Mouse (Mus musculus) hindbrain, embryonic 16.5 days (tissue): ENCODE data around the gene F3. TPM values are rescaled to one million over a fixed set of nuclear protein-coding genes. Genes with fewer than 3 reads are reported as not detected.

Experiments
- ATAC-seq: fragments of 200-750 bp; cut with Nextera tagmentation; 2 replicates; pipeline ENCODE4 v1.8.0; 2017; ENCODE audit warnings: moderate TSS enrichment, moderate library complexity
- H3K27ac ChIP-seq: fragments of 300-500 bp; sonication (generic); 2 replicates; pipeline ENCODE4 v1.5.1; 2014; ENCODE audit warnings: low read depth, mild to moderate bottlenecking, control low read depth, low read length, moderate library complexity
- H3K27me3 ChIP-seq: fragments of 300-500 bp; sonication (generic); replicated peaks from 2 replicates; pipeline ENCODE4 v1.6.1; 2014; ENCODE audit warnings: low read length; ENCODE audit not compliant: control insufficient read depth, insufficient read depth
- H3K36me3 ChIP-seq: fragments of 300-500 bp; sonication (generic); 2 replicates; pipeline ENCODE4 v1.6.1; 2014; ENCODE audit warnings: mild to moderate bottlenecking, low read length, moderate library complexity, mixed read lengths; ENCODE audit not compliant: control insufficient read depth, insufficient read depth
- H3K4me1 ChIP-seq: fragments of 300-500 bp; sonication (generic); 2 replicates; pipeline ENCODE4 v1.6.1; 2014; ENCODE audit warnings: low read depth, low read length; ENCODE audit not compliant: control insufficient read depth, insufficient read depth
- H3K4me2 ChIP-seq: fragments of 300-500 bp; sonication (generic); 2 replicates; pipeline ENCODE4 v1.6.1; 2014; ENCODE audit warnings: mild to moderate bottlenecking, low read length, control low read depth, moderate library complexity
- H3K4me3 ChIP-seq: fragments of 300-500 bp; sonication (generic); 2 replicates; pipeline ENCODE4 v1.5.1; 2014; ENCODE audit warnings: mild to moderate bottlenecking, low read length, control low read depth, moderate library complexity
- H3K9ac ChIP-seq: fragments of 300-500 bp; sonication (generic); 2 replicates; pipeline ENCODE4 v1.6.1; 2014; ENCODE audit warnings: low read depth, mild to moderate bottlenecking, control low read depth, low read length, moderate library complexity
- H3K9me3 ChIP-seq: fragments of 300-500 bp; sonication (generic); 2 replicates; pipeline ENCODE4 v1.6.1; 2014; ENCODE audit warnings: mild to moderate bottlenecking, low read length, moderate library complexity; ENCODE audit not compliant: control insufficient read depth
- WGBS: fragments of 180-500 bp; shearing (Covaris S2); extraction: QIAGEN DNeasy Blood & Tissue Kit; methylation state at CpG from one replicate; pipeline ENCODE4 v1.1.7; 2014; 5-methylcytosine and 5-hydroxymethylcytosine counted together
- polyA plus RNA-seq: library from polyadenylated mRNA; unstranded; fragments of >200 nt; fragmentation: Nextera tagmentation; extraction: Ambion mirVana; gene quantifications from 2 replicates; pipeline ENCODE4 v1.2.1, GENCODE M21; 2015

The F3 gene
- polyA plus RNA-seq, 1 experiment from 2014 or later = 11.6 TPM

DNA sequence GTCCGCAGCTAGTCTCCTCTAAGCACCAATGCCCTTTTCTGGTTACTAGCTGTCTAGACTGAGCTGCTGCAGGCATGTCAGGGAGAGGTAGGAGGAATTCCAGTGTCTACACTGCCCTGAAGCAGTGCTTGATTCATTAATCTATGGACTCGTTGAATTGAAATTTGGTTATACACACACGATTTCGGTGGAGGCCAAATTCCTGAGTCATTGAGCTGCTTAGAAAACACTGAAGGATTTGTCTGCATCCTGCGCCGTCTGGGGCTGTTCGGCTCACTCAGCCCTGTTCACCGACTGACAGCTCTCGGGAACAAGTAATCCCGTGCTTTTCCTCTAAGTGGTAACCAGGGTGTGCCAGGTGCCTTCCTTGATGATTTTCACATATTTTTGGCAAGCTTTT, 2.3 kb downstream of the F3 start:
- ATAC-seq = no peak
- H3K4me2 ChIP-seq = peak overlapping the region; percentile 26; the same call in 1 of the 2 replicates
- 78% methylated on average over 10 of the region's 10 CpGs for WGBS
- H3K27me3 ChIP-seq = no peaks in the 10 kb centered on the region
- H3K36me3 ChIP-seq = peaks cover 4% of the 10 kb centered on the region; the same call in 1 of the 2 replicates
- no peak overlapping the region for H3K27ac ChIP-seq
- H3K4me3 ChIP-seq = no peak overlapping the region
- H3K9me3 ChIP-seq = no peaks in the 10 kb centered on the region
- H3K9ac ChIP-seq = no peak overlapping the region
- peaks cover 8% of the 10 kb centered on the region for H3K4me1 ChIP-seq

DNA sequence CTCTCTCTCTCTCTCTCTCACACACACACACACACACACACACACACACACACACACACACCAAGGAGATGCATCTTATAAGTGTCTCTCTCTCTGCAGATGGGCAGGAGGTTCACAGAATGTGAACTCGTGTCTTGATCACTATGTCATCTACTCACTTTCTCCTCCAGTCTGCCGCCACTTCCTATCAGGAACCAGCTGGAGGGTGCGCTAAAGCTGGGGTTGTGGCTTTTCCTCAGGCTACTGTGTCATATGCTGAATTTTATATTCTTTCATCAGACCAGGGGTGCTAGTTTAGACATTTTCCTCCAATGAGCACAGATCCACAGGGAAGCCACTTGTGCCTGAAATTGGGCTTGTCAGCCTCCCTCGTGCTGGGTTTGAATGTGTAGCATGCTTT, 6.3 kb downstream of the F3 start:
- Histone ChIP-seq H3K27ac (no peak overlapping the region), H3K9me3 (no peaks in the 10 kb centered on the region), H3K9ac (no peak overlapping the region), H3K4me1 (peaks cover 2% of the 10 kb centered on the region; the same call in 1 of the 2 replicates), H3K27me3 (no peaks in the 10 kb centered on the region), H3K4me2 (no peak overlapping the region), H3K4me3 (no peak overlapping the region), H3K36me3 (peaks cover 12% of the 10 kb centered on the region; the same call in 1 of the 2 replicates)
- WGBS = 88% methylated on average over 4 of the region's 4 CpGs
- no peak for ATAC-seq

DNA sequence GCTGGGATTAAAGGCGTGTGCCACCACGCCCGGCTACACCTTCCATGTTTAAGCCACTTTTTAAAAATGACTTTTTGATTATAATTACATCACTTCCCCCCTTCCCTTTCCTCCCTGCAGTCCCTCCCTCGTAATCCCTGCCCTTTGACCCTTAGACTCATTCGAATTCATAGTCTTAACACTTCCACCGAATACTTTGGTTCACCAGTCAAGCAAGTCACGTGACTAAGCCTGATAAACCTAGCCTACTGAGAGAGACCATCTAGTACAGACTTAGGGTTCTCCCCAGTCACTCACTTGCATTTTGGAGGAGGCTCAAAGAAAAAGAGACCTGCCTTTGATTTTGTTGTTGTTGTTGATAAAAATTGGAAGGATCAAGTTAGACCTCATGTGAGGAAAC, 12.2 kb downstream of the F3 start:
- H3K4me3 ChIP-seq = no peak overlapping the region
- H3K27me3 ChIP-seq = no peaks in the 10 kb centered on the region
- H3K9me3 ChIP-seq = no peaks in the 10 kb centered on the region
- H3K4me2 ChIP-seq = no peak overlapping the region
- no peak overlapping the region for H3K9ac ChIP-seq
- WGBS = 78% methylated on average over 7 of the region's 7 CpGs
- H3K36me3 ChIP-seq = peaks cover 8% of the 10 kb centered on the region; the same call in 1 of the 2 replicates
- peaks cover 6% of the 10 kb centered on the region for H3K4me1 ChIP-seq
- no peak for ATAC-seq
- H3K27ac ChIP-seq = no peak overlapping the region

DNA sequence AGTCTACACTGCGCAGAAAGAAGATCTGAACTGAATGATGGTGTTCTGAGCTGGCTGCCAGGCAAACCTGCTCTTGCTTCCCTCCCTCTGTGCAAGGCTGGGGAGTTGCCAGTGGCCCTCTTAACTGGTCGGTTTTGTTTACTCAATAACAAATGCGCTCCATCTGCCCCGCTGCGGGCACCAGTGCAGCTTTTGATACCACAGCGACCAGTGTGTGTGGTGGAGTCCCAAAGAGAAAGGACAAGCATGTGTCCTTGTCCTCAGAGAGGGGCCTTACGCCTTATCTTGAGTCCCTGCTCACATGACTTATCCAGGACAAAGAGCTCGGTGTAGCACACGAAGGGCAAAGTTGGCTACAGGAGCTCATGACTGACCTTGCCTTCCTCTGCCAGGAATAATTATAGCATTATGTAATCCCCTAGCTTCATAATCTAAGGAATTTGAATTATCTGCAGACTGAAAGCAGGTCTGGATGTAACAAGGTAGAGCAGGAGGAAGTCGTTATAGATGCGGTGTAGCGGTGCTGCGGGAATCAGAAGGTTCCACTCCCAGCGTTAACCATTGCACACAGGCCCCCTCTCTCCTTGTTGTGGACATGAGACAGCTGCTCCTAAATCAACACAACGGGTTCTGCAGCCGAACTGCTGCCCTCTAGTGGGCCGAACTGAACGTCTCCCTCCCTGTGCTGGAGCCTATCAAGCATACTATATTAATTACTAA, 12.8 kb downstream of the F3 start:
- Histone ChIP-seq H3K27ac (no peak overlapping the region; the same call in 1 of the 2 replicates), H3K9ac (no peak overlapping the region), H3K27me3 (no peaks in the 10 kb centered on the region), H3K36me3 (0 out of 2 replicates have a peak, but pooled peaks cover 8% of the 10 kb centered on the region), H3K4me2 (no peak overlapping the region; the same call in 1 of the 2 replicates), H3K4me1 (peaks cover 6% of the 10 kb centered on the region), H3K4me3 (no peak overlapping the region), H3K9me3 (no peaks in the 10 kb centered on the region)
- 26% methylated on average over 18 of the region's 18 CpGs for WGBS
- peak; percentile 89 for ATAC-seq

- no peak overlapping the region for H3K9ac ChIP-seq
- peaks cover 6% of the 10 kb centered on the region for H3K4me1 ChIP-seq
- 24% methylated on average over 1 of the region's 1 CpGs for WGBS
- H3K4me2 ChIP-seq = no peak overlapping the region
- no peaks in the 10 kb centered on the region for H3K27me3 ChIP-seq
- H3K4me3 ChIP-seq = no peak overlapping the region
- ATAC-seq = no peak
- no peaks in the 10 kb centered on the region for H3K9me3 ChIP-seq
- H3K36me3 ChIP-seq = 0 out of 2 replicates have a peak, but pooled peaks cover 6% of the 10 kb centered on the region
- no peak overlapping the region for H3K27ac ChIP-seq
These were observed 14.1 kb downstream of the F3 start for GRCm38 (mm10) chr3:121737453-121737852.

DNA sequence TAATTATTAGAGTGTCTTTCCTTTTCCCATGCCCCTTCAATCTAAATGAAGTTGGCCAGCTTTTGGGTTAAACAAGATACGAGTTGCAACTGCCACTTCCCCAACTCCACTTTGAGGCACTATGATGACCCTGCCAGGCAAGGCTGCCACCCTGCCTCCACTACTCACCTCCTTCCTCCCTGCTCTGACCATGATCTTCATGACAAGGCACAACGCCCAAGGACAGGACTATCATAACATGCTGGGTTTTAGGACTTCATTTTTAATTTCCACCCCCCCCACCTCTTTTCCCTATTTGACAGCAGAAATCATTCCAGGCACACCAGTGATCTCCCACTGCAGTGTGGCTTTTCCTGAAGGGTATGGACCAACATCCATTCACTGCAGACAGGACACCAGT, 14.6 kb downstream of the F3 start:
- ATAC-seq = no peak
- 71% methylated on average over 2 of the region's 2 CpGs for WGBS
- Histone ChIP-seq H3K9ac (no peak overlapping the region), H3K27ac (no peak overlapping the region), H3K4me1 (peaks cover 6% of the 10 kb centered on the region), H3K4me2 (no peak overlapping the region), H3K36me3 (0 out of 2 replicates have a peak, but pooled peaks cover 6% of the 10 kb centered on the region), H3K27me3 (no peaks in the 10 kb centered on the region), H3K9me3 (no peaks in the 10 kb centered on the region), H3K4me3 (no peak overlapping the region)

GRCm38 (mm10) chr3:121738742-121739342, 15.5 kb downstream of the F3 start:
- Histone ChIP-seq H3K9ac (no peak overlapping the region), H3K4me2 (no peak overlapping the region), H3K9me3 (no peaks in the 10 kb centered on the region), H3K36me3 (0 out of 2 replicates have a peak, but pooled peaks cover 6% of the 10 kb centered on the region), H3K4me1 (peaks cover 6% of the 10 kb centered on the region), H3K27ac (no peak overlapping the region), H3K4me3 (no peak overlapping the region), H3K27me3 (no peaks in the 10 kb centered on the region)
- ATAC-seq = no peak
- 74% methylated on average over 9 of the region's 9 CpGs for WGBS

- WGBS = 70% methylated on average over 17 of the region's 17 CpGs
- H3K4me1 ChIP-seq = peaks cover 6% of the 10 kb centered on the region
- H3K27me3 ChIP-seq = no peaks in the 10 kb centered on the region
- ATAC-seq = no peak
- H3K4me2 ChIP-seq = no peak overlapping the region
- H3K4me3 ChIP-seq = no peak overlapping the region
- no peak overlapping the region for H3K27ac ChIP-seq
- H3K9ac ChIP-seq = no peak overlapping the region
- H3K9me3 ChIP-seq = no peaks in the 10 kb centered on the region
- no peaks in the 10 kb centered on the region for H3K36me3 ChIP-seq
These were observed 16.3 kb downstream of the F3 start for GRCm38 (mm10) chr3:121739489-121740213.
